Mouse (Mus musculus) forebrain, embryonic 14.5 days (tissue): ENCODE results near the gene Adh7. TPM values are rescaled to one million over a fixed set of nuclear protein-coding genes. Genes with fewer than 3 reads are reported as not detected.
A peak's percentile ranks its signal among the peaks of the same experiment; 100 is the strongest.

Experiments used
- ATAC-seq: fragments of 200-750 bp; cut with Nextera tagmentation; 2 replicates; pipeline ENCODE4 v1.8.0; 2017; ENCODE audit warnings: mild to moderate bottlenecking, moderate library complexity
- DNase-seq: peaks from one replicate; pipeline ENCODE4 v3.0.0-alpha.2; 2015; ENCODE audit warnings: low spot score
- H3K27ac ChIP-seq: fragments of 300-500 bp; sonication (generic); 2 replicates; pipeline ENCODE4 v1.5.1; 2014; ENCODE audit warnings: low read depth, mild to moderate bottlenecking, control low read depth, low read length, moderate library complexity
- H3K27me3 ChIP-seq: fragments of 300-500 bp; sonication (generic); replicated peaks from 2 replicates; pipeline ENCODE4 v1.6.1; 2014; ENCODE audit warnings: low read length, control low read depth, mixed read lengths; ENCODE audit not compliant: control insufficient read depth, insufficient read depth
- H3K36me3 ChIP-seq: fragments of 300-500 bp; sonication (generic); 2 replicates; pipeline ENCODE4 v1.6.1; 2014; ENCODE audit warnings: low read length, control low read depth; ENCODE audit not compliant: control insufficient read depth, insufficient read depth
- H3K4me1 ChIP-seq: fragments of 300-500 bp; sonication (generic); 2 replicates; pipeline ENCODE4 v1.6.1; 2014; ENCODE audit warnings: antibody characterized with exemption, low read length, control low read depth; ENCODE audit not compliant: control insufficient read depth, insufficient read depth
- H3K4me2 ChIP-seq: fragments of 300-500 bp; sonication (generic); 2 replicates; pipeline ENCODE4 v1.6.1; 2014; ENCODE audit warnings: mild to moderate bottlenecking, control low read depth, low read length
- H3K4me3 ChIP-seq: fragments of 300-500 bp; sonication (generic); 2 replicates; pipeline ENCODE4 v1.5.1; 2014; ENCODE audit warnings: low read depth, low read length, control low read depth
- H3K9ac ChIP-seq: fragments of 300-500 bp; sonication (generic); 2 replicates; pipeline ENCODE4 v1.6.1; 2014; ENCODE audit warnings: mild to moderate bottlenecking, low read length, control low read depth, moderate library complexity
- H3K9me3 ChIP-seq: fragments of 300-500 bp; sonication (generic); replicated peaks from 2 replicates; pipeline ENCODE4 v1.6.1; 2016; ENCODE audit warnings: low read length, control low read depth, mixed read lengths; ENCODE audit not compliant: control insufficient read depth
- WGBS: fragments of 180-500 bp; shearing (Covaris S2); extraction: QIAGEN DNeasy Blood & Tissue Kit; methylation state at CpG from one replicate; pipeline ENCODE4 v1.1.7; 2014; 5-methylcytosine and 5-hydroxymethylcytosine counted together
- polyA plus RNA-seq: library from polyadenylated mRNA; unstranded; fragments of >200 nt; fragmentation: Nextera tagmentation; extraction: Ambion mirVana; gene quantifications from 2 replicates; pipeline ENCODE4 v1.2.1, GENCODE M21; 2014

Adh7 gene
- polyA plus RNA-seq, 1 experiment from 2014 or later: 0.14 TPM

- ATAC-seq: no peak
- 80% methylated on average over 5 of the region's 5 CpGs for WGBS
- H3K4me2 ChIP-seq: no peak overlapping the region
Measured at GRCm38 (mm10) chr3:138240942-138241341, 23.4 kb downstream of the Adh7 start.

GRCm38 (mm10) chr3:138241371-138241770 is 23.8 kb downstream of the Adh7 start:
- H3K9me3 ChIP-seq: no peaks in the 10 kb centered on the region
- 60% methylated on average over 6 of the region's 6 CpGs for WGBS
- no peak for ATAC-seq
- H3K27me3 ChIP-seq: no peaks in the 10 kb centered on the region
- H3K4me2 ChIP-seq: no peak overlapping the region
- H3K36me3 ChIP-seq: no peaks in the 10 kb centered on the region
- no peak for DNase-seq
- no peak overlapping the region for H3K27ac ChIP-seq
- no peaks in the 10 kb centered on the region for H3K4me1 ChIP-seq
- no peak overlapping the region for H3K4me3 ChIP-seq
- no peak overlapping the region for H3K9ac ChIP-seq

More at GRCm38 (mm10) chr3:138240942-138241341, 23.4 kb downstream of the Adh7 start:
- Histone ChIP-seq H3K9me3 (no peaks in the 10 kb centered on the region), H3K27ac (no peak overlapping the region), H3K27me3 (no peaks in the 10 kb centered on the region), H3K4me3 (no peak overlapping the region), H3K9ac (no peak overlapping the region), H3K36me3 (no peaks in the 10 kb centered on the region), H3K4me1 (no peaks in the 10 kb centered on the region)
- no peak for DNase-seq

GRCm38 (mm10) chr3:138242021-138242726 is 24.6 kb downstream of the Adh7 start:
- H3K4me2 ChIP-seq: no peak overlapping the region
- DNase-seq: peak; percentile 79

GRCm38 (mm10) chr3:138242933-138243332 is 25.4 kb downstream of the Adh7 start:
- Histone ChIP-seq H3K9ac (no peak overlapping the region), H3K4me3 (no peak overlapping the region), H3K27ac (no peak overlapping the region), H3K36me3 (no peaks in the 10 kb centered on the region), H3K4me1 (no peaks in the 10 kb centered on the region), H3K27me3 (no peaks in the 10 kb centered on the region), H3K4me2 (no peak overlapping the region), H3K9me3 (no peaks in the 10 kb centered on the region)
- ATAC-seq (no peak), DNase-seq (no peak)
- WGBS: 91% methylated on average over 6 of the region's 6 CpGs

More at GRCm38 (mm10) chr3:138242021-138242726, 24.6 kb downstream of the Adh7 start:
- Histone ChIP-seq H3K27me3 (no peaks in the 10 kb centered on the region), H3K36me3 (no peaks in the 10 kb centered on the region), H3K9me3 (no peaks in the 10 kb centered on the region), H3K4me3 (no peak overlapping the region), H3K9ac (no peak overlapping the region), H3K4me1 (no peaks in the 10 kb centered on the region), H3K27ac (no peak overlapping the region)
- 45% methylated on average over 14 of the region's 14 CpGs for WGBS
- ATAC-seq: peak; percentile 66

GRCm38 (mm10) chr3:138244338-138244874 is 26.8 kb downstream of the Adh7 start:
- DNase-seq (no peak), ATAC-seq (no peak)
- no peaks in the 10 kb centered on the region for H3K36me3 ChIP-seq
- H3K27ac ChIP-seq: no peak overlapping the region
- no peaks in the 10 kb centered on the region for H3K9me3 ChIP-seq
- H3K4me3 ChIP-seq: no peak overlapping the region
- H3K4me2 ChIP-seq: no peak overlapping the region
- no peaks in the 10 kb centered on the region for H3K4me1 ChIP-seq
- WGBS: 79% methylated on average over 7 of the region's 7 CpGs
- no peak overlapping the region for H3K9ac ChIP-seq
- H3K27me3 ChIP-seq: no peaks in the 10 kb centered on the region

GRCm38 (mm10) chr3:138246511-138247020 is 29.0 kb downstream of the Adh7 start:
- ATAC-seq: no peak
- no peak overlapping the region for H3K27ac ChIP-seq
- no peaks in the 10 kb centered on the region for H3K4me1 ChIP-seq
- no peaks in the 10 kb centered on the region for H3K36me3 ChIP-seq
- no peak overlapping the region for H3K9ac ChIP-seq
- H3K27me3 ChIP-seq: no peaks in the 10 kb centered on the region
- no peak overlapping the region for H3K4me2 ChIP-seq
- H3K4me3 ChIP-seq: no peak overlapping the region
- no peaks in the 10 kb centered on the region for H3K9me3 ChIP-seq
- no peak for DNase-seq

- 87% methylated on average over 4 of the region's 4 CpGs for WGBS
- ATAC-seq (no peak), DNase-seq (no peak)
Measured at GRCm38 (mm10) chr3:138247241-138247640, 29.7 kb downstream of the Adh7 start.

GRCm38 (mm10) chr3:138248011-138248410 is 30.5 kb downstream of the Adh7 start:
- no peak for DNase-seq
- Histone ChIP-seq H3K36me3 (no peaks in the 10 kb centered on the region), H3K4me1 (no peaks in the 10 kb centered on the region), H3K4me3 (no peak overlapping the region), H3K9ac (no peak overlapping the region), H3K9me3 (no peaks in the 10 kb centered on the region), H3K27me3 (no peaks in the 10 kb centered on the region), H3K4me2 (no peak overlapping the region), H3K27ac (no peak overlapping the region)
- WGBS: 73% methylated on average over 7 of the region's 7 CpGs
- ATAC-seq: no peak

More at GRCm38 (mm10) chr3:138247241-138247640, 29.7 kb downstream of the Adh7 start:
- H3K27me3 ChIP-seq: no peaks in the 10 kb centered on the region
- H3K36me3 ChIP-seq: no peaks in the 10 kb centered on the region
- no peak overlapping the region for H3K27ac ChIP-seq
- H3K9me3 ChIP-seq: no peaks in the 10 kb centered on the region
- no peak overlapping the region for H3K4me2 ChIP-seq
- H3K9ac ChIP-seq: no peak overlapping the region
- H3K4me3 ChIP-seq: no peak overlapping the region
- H3K4me1 ChIP-seq: no peaks in the 10 kb centered on the region

GRCm38 (mm10) chr3:138248746-138249145 is 31.2 kb downstream of the Adh7 start:
- Histone ChIP-seq H3K9me3 (no peaks in the 10 kb centered on the region), H3K4me3 (no peak overlapping the region), H3K27ac (no peak overlapping the region), H3K27me3 (no peaks in the 10 kb centered on the region), H3K4me1 (no peaks in the 10 kb centered on the region), H3K4me2 (no peak overlapping the region), H3K9ac (no peak overlapping the region), H3K36me3 (no peaks in the 10 kb centered on the region)
- 90% methylated on average over 8 of the region's 8 CpGs for WGBS
- no peak for DNase-seq
- ATAC-seq: no peak
